Mouse (Mus musculus) brain, embryonic 14.5 days (tissue): ENCODE measurements at regions not wholly inside any gene's neighbourhood (a gene's known extent, or its start where the extent isn't known, plus 50 kb on each side); places are given as distances from the start of the nearest gene placed in this dataset.

Source experiments
- DNase-seq: peaks from one replicate; pipeline ENCODE4 v3.0.0-alpha.2; 2011; ENCODE audit warnings: low read depth
- CTCF ChIP-seq: fragments of 200-500 bp; IDR thresholded peaks from 2 replicates; pipeline ENCODE4 v1.5.1; 2012; ENCODE audit warnings: inconsistent platforms, mild to moderate bottlenecking, moderate library complexity, borderline replicate concordance; ENCODE audit not compliant: insufficient read depth, insufficient read length; ENCODE audit errors: extremely low read depth
- POLR2A ChIP-seq: fragments of 200-500 bp; IDR thresholded peaks from 2 replicates; pipeline ENCODE4 v1.6.1; 2012; ENCODE audit warnings: mild to moderate bottlenecking, inconsistent platforms, borderline replicate concordance; ENCODE audit not compliant: poor library complexity, insufficient read depth, insufficient read length, severe bottlenecking; ENCODE audit errors: extremely low read depth

DNA sequence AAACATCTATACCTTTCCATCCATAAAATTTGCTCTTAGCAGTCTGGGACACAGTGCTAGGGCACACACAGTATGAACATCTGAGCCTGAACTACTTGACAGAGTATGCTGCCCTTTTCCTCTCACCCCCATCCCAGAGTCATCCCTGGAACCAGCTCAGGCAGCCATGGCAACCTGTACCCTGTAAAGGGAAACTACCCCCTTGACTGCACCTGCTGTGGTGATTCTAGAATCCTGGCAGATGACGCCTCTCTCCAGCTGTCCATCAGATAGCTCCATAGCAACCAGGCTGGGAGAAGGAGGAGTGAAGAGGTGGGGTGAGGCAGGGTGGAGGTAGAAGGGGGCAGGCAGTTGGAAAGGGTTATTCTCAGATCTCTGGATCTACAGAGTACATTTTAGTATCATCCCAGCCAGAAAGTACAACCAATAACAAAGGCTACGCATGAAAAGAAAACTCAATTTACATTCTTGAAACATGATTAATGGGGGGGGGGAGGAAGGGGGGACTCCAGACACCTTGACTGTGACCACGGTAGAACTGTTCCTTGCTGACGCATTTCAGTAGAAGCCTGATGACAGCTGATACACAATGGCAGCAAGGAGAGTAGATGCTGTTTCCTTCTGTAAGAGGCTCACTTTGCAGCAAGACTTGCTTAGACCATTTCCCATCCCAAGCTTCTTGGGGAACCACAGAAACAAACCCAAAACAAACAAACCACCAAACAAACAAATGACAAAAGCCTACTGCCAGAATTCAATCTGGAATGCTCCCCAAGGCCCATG is 97.2 kb upstream of the Rreb1 start:
- peak; percentile 77 for DNase-seq
- TF ChIP-seq POLR2A (no peak), CTCF (no peak)

GRCm38 (mm10) chr13:37683045-37683679 is 95.0 kb upstream of the Rreb1 start:
- no peak for TF ChIP-seq CTCF
- no peak for TF ChIP-seq POLR2A
- no peak for DNase-seq

DNA sequence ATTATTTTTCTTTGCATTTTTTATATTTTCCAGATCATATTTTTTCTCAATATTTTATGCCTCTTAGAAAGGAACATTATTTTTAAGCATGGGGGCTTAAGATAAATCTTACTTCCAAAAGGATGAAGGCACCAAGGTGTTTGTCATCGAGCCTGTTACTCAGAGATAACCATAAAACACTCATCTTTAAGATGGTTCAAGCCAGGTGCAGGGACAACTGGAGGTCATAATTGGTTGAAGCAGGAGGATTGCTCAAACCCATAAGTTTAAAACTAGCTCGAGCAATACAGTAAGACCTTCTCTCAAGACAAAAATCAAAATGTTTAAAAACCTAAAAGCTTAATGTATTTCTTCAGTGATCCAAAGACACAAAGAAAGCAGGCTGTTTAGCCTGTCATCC is 92.6 kb upstream of the Rreb1 start:
- no peak for DNase-seq
- TF ChIP-seq POLR2A: no peak
- TF ChIP-seq CTCF: no peak

DNA sequence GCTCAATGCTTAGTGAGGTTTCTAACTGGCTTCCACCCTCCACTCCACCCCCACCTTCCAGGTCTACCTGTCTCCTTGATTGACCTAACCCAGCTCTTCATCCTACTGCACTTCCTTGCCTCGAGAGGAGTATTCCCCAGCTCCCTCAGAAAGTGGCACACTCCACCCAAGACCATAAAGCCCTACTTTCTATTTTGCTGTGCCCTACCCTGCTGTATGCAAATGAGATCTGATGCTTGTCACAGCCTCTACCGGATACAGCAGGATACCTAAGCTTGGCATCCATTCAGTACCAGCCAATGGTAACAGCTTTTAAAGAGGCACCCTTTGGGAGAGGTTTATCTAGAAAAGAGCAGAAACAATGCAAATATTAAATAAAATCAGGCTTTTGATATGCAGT is 92.1 kb upstream of the Rreb1 start:
- TF ChIP-seq CTCF: no peak
- no peak for TF ChIP-seq POLR2A

GRCm38 (mm10) chr13:37689127-37689777 is 88.9 kb upstream of the Rreb1 start:
- TF ChIP-seq CTCF: no peak
- DNase-seq: no peak

More for the DNA sequence above, 92.1 kb upstream of the Rreb1 start:
- no peak for DNase-seq

GRCm38 (mm10) chr13:37691855-37692445 is 86.2 kb upstream of the Rreb1 start:
- TF ChIP-seq POLR2A (no peak), CTCF (no peak)
- no peak for DNase-seq

GRCm38 (mm10) chr13:37693617-37694016 is 84.6 kb upstream of the Rreb1 start:
- TF ChIP-seq POLR2A (no peak), CTCF (no peak)
- DNase-seq: no peak

- TF ChIP-seq POLR2A (no peak), CTCF (no peak)
Measured at GRCm38 (mm10) chr13:37704475-37704874, 73.7 kb upstream of the Rreb1 start.

GRCm38 (mm10) chr13:37705482-37705881 is 72.7 kb upstream of the Rreb1 start:
- DNase-seq: no peak
- TF ChIP-seq POLR2A (no peak), CTCF (no peak)

More at GRCm38 (mm10) chr13:37704475-37704874, 73.7 kb upstream of the Rreb1 start:
- DNase-seq: no peak

GRCm38 (mm10) chr13:37710913-37711312 is 67.3 kb upstream of the Rreb1 start:
- TF ChIP-seq POLR2A (no peak), CTCF (no peak)
- DNase-seq: no peak

GRCm38 (mm10) chr13:37712908-37713496 is 65.2 kb upstream of the Rreb1 start:
- DNase-seq: no peak
- TF ChIP-seq CTCF (no peak), POLR2A (no peak)

DNA sequence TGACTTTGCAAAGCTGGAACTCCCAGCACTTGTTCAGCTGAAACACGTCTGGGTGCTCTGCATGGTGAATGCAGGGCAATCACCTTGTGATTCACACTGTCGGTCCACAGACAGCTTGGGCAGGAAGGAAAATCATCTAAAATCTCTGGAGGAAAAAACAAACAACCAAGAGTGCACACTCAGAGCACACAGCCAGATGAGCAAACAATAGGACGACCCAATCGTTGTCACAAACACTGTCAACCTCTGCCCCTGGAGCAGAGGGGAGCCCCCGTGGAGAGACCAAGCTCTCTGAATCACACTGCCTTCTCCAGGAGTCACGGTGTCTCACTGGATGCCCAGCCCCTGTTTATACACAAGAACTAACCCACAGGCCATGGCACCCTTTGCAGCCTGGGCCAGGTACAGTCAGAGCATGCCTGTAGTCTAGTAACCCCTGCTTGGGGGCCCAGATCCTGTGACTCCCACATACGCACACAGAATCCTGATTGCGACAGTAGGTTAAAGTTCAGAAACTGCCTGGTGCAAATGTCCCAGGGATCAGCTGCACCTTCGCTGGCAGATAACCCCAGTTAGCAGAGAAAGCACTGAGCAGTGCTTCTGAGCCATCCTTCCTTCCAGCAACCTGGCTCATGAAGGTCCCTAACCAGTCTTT is 63.0 kb upstream of the Rreb1 start:
- DNase-seq: no peak
- TF ChIP-seq CTCF: no peak
- TF ChIP-seq POLR2A: no peak
